Mouse (Mus musculus) small intestine, adult 2 months (tissue): Measurements from ENCODE around the gene Lrriq4.

ENCODE experiments used
- CTCF ChIP-seq: fragments of 200-500 bp; IDR thresholded peaks from 2 replicates; pipeline ENCODE4 v1.5.1; 2012; ENCODE audit warnings: low read depth, mild to moderate bottlenecking, control low read depth, inconsistent platforms, low read length, moderate library complexity, mixed read lengths; ENCODE audit not compliant: insufficient replicate concordance, insufficient read length; ENCODE audit errors: extremely low read depth
- POLR2A ChIP-seq: fragments of 200-500 bp; IDR thresholded peaks from 2 replicates; pipeline ENCODE4 v1.6.1; 2012; ENCODE audit warnings: low read depth, mild to moderate bottlenecking, control low read depth, inconsistent platforms, low read length, moderate library complexity

- TF ChIP-seq CTCF (no peak), POLR2A (no peak)
Observed at GRCm38 (mm10) chr3:30620132-30620531, 24.2 kb upstream of the Lrriq4 start.
